Mouse (Mus musculus): ENCODE measurements at regions not wholly inside any gene's neighbourhood (a gene's known extent, or its start where the extent isn't known, plus 50 kb on each side); places are given as distances from the start of the nearest gene placed in this dataset.

GRCm38 (mm10) chr8:92095276-92095675 lies 262.1 kb upstream of the Irx5 start:
- TF ChIP-seq CTCF (IDR thresholded peaks at IDR 0.05; ENCODE audit: low read depth, low read length) = no peak
- no peak for TF ChIP-seq POLR2AphosphoS5 (IDR thresholded peaks at IDR 0.05; ENCODE audit: insufficient replicate concordance, low read depth, low read length)
- no peak for TF ChIP-seq TAL1 (conservative IDR thresholded peaks at IDR 0.05; ENCODE audit: low read depth, low read length)
